In genomic region chr9:69987579-69987978, GRCm38 (mm10) we compare ENCODE assay signal across 10 mouse cellular contexts. TPM values are rescaled to one million over a fixed set of nuclear protein-coding genes. Genes with fewer than 3 reads are reported as not detected.
DNase-seq lines count a peak whose midpoint lies in the region; ATAC-seq and TF ChIP-seq lines count a peak whose summit lies in the region.
"Had no signal": no experiment of that assay in that cellular context is flagged by ENCODE, and none has a peak within 500 bp of the region (broad histone marks: within the 10 kb centered on the region; RNA-seq: fewer than 3 reads in every experiment).

No protein-coding gene starts in this region.

- WGBS in midbrain, embryonic 10.5 days: 5% methylated on average over 3 of the region's 3 CpGs
- WGBS in midbrain, embryonic 16.5 days: under 1% methylated on average over 3 of the region's 3 CpGs
- 0% methylated on average over 3 of the region's 3 CpGs for WGBS in limb, embryonic 14.5 days

- H3K4me2 ChIP-seq in midbrain, embryonic 16.5 days (ENCODE audit: low read length): no peak overlapping the region
- no peak overlapping the region for H3K4me2 ChIP-seq in limb, embryonic 14.5 days (replicated peaks; ENCODE audit: low read depth, low read length, severe bottlenecking)

- no peaks in the 10 kb centered on the region for H3K27me3 ChIP-seq in midbrain, embryonic 10.5 days (ENCODE audit: low read depth, poor library complexity, severe bottlenecking)
- H3K27me3 ChIP-seq in midbrain, embryonic 16.5 days (ENCODE audit: control insufficient read depth, insufficient read depth, low read depth, low read length): no peaks in the 10 kb centered on the region
- H3K27me3 ChIP-seq in limb, embryonic 14.5 days (ENCODE audit: control insufficient read depth, insufficient read depth, low read length): no peaks in the 10 kb centered on the region

- H3K9ac ChIP-seq in midbrain, embryonic 16.5 days (ENCODE audit: low read depth, low read length): no peak overlapping the region
- H3K9ac ChIP-seq in limb, embryonic 14.5 days (ENCODE audit: low read depth, low read length, severe bottlenecking): no peak overlapping the region

- TF ChIP-seq POLR2A in limb, embryonic 14.5 days (IDR thresholded peaks at IDR 0.05; ENCODE audit: borderline replicate concordance, extremely low read depth, insufficient read depth, insufficient read length): no peak

- ATAC-seq in midbrain, embryonic 16.5 days: no peak
- peak; percentile 54 to 72 for ATAC-seq in hematopoietic stem cell, adult 5-6 weeks (replicated peaks in 1 of 2; ENCODE audit: insufficient read depth in 1 of 2, low FRiP score in 2 of 2, low TSS enrichment in 1 of 2, low read depth in 1 of 2, poor library complexity in 2 of 2, severe bottlenecking in 2 of 2)
- no peak for ATAC-seq in limb, embryonic 14.5 days (ENCODE audit: low FRiP score, low read depth)
- ATAC-seq in erythroblast, adult 5-6 weeks (replicated peaks; ENCODE audit: low FRiP score, poor library complexity, severe bottlenecking): no peak

- H3K27ac ChIP-seq in midbrain, embryonic 10.5 days (replicated peaks): no peak overlapping the region
- H3K27ac ChIP-seq in midbrain, embryonic 16.5 days (ENCODE audit: low read length): no peak overlapping the region
- no peak overlapping the region for H3K27ac ChIP-seq in limb, embryonic 14.5 days (replicated peaks; ENCODE audit: low read depth, low read length)

- H3K9me3 ChIP-seq in midbrain, embryonic 10.5 days (replicated peaks): no peaks in the 10 kb centered on the region
- H3K9me3 ChIP-seq in midbrain, embryonic 16.5 days (replicated peaks; ENCODE audit: control insufficient read depth, low read length, poor library complexity, severe bottlenecking): no peaks in the 10 kb centered on the region
- no peaks in the 10 kb centered on the region for H3K9me3 ChIP-seq in limb, embryonic 14.5 days (ENCODE audit: control insufficient read depth, low read length)

- peaks cover 19% of the 10 kb centered on the region for H3K36me3 ChIP-seq in midbrain, embryonic 10.5 days
- H3K36me3 ChIP-seq in midbrain, embryonic 16.5 days (ENCODE audit: control insufficient read depth, insufficient read depth, low read length): no peaks in the 10 kb centered on the region
- peaks cover 7% of the 10 kb centered on the region for H3K36me3 ChIP-seq in limb, embryonic 14.5 days (ENCODE audit: control insufficient read depth, insufficient read depth, low read length)

- no peak overlapping the region for H3K4me3 ChIP-seq in midbrain, embryonic 10.5 days
- no peak overlapping the region for H3K4me3 ChIP-seq in midbrain, embryonic 16.5 days (ENCODE audit: low read depth, low read length)
- no peak overlapping the region for H3K4me3 ChIP-seq in limb, embryonic 14.5 days (replicated peaks; ENCODE audit: low read length)
- H3K4me3 ChIP-seq: erythroblast, embryonic 14.5 days had no signal

- peaks cover 17% of the 10 kb centered on the region for H3K4me1 ChIP-seq in midbrain, embryonic 10.5 days
- H3K4me1 ChIP-seq in midbrain, embryonic 16.5 days (ENCODE audit: control insufficient read depth, insufficient read depth, low read length): peaks cover 14% of the 10 kb centered on the region
- H3K4me1 ChIP-seq in limb, embryonic 14.5 days (ENCODE audit: control insufficient read depth, insufficient read depth, low read length): peaks cover 15% of the 10 kb centered on the region

- DNase-seq in midbrain, embryonic 10.5 days (ENCODE audit: low spot score): peak; percentile 48
- DNase-seq in ZHBTc4 (ENCODE audit: low read depth, low spot score): peak; percentile 64
- DNase-seq in embryo, embryonic 11.5 days (ENCODE audit: low read depth, low spot score): peak; percentile 45
- peak; percentile 78 for DNase-seq in limb, embryonic 14.5 days (ENCODE audit: low spot score)
- DNase-seq in retina, postnatal 1 day: peak; percentile 73

RNA-seq across cellular contexts. Expression of gene Bnip2, which starts 1.7 kb away (rescaled TPM):
- polyA plus RNA-seq in midbrain, embryonic 10.5 days (2016; fragmentation: Nextera tagmentation; extraction: Ambion mirVana): 102 and 106 TPM in 2 replicates
- polyA plus RNA-seq in midbrain, embryonic 16.5 days (2015; fragmentation: Nextera tagmentation; extraction: Ambion mirVana): 74.0 and 80.4 TPM in 2 replicates
- total RNA-seq in hematopoietic stem cell, adult 5-6 weeks (2017): 132 and 147 TPM in 2 replicates
- polyA plus RNA-seq in limb, embryonic 14.5 days (2012; rRNA removed): 67.3 and 83.8 TPM in 2 replicates
- polyA plus RNA-seq in limb, embryonic 14.5 days (2014; fragmentation: Nextera tagmentation; extraction: Ambion mirVana): 118 and 119 TPM in 2 replicates
- total RNA-seq in erythroblast, adult 5-6 weeks (2015; ENCODE audit: low replicate concordance): 28.0 and 34.2 TPM in 2 replicates
- 35.2 and 43.2 TPM in 2 replicates for total RNA-seq in erythroblast, adult 5-6 weeks (2017; ENCODE audit: low replicate concordance)

RNA-seq across cellular contexts. Expression of gene Gtf2a2, which starts 24.8 kb away (rescaled TPM):
- polyA plus RNA-seq in midbrain, embryonic 10.5 days (2016; fragmentation: Nextera tagmentation; extraction: Ambion mirVana): 200 TPM in 2 replicates
- polyA plus RNA-seq in midbrain, embryonic 16.5 days (2015; fragmentation: Nextera tagmentation; extraction: Ambion mirVana): 177 and 184 TPM in 2 replicates
- 106 and 107 TPM in 2 replicates for total RNA-seq in hematopoietic stem cell, adult 5-6 weeks (2017)
- 101 and 108 TPM in 2 replicates for polyA plus RNA-seq in limb, embryonic 14.5 days (2012; rRNA removed)
- 197 and 204 TPM in 2 replicates for polyA plus RNA-seq in limb, embryonic 14.5 days (2014; fragmentation: Nextera tagmentation; extraction: Ambion mirVana)
- 13.8 and 41.4 TPM in 2 replicates for total RNA-seq in erythroblast, adult 5-6 weeks (2015; ENCODE audit: low replicate concordance)
- total RNA-seq in erythroblast, adult 5-6 weeks (2017; ENCODE audit: low replicate concordance): 28.5 and 58.0 TPM in 2 replicates

RNA-seq across cellular contexts. Expression of gene Gcnt3, which starts 50.3 kb away (rescaled TPM):
- not detected in 2 replicates for polyA plus RNA-seq in midbrain, embryonic 10.5 days (2016; fragmentation: Nextera tagmentation; extraction: Ambion mirVana)
- polyA plus RNA-seq in midbrain, embryonic 16.5 days (2015; fragmentation: Nextera tagmentation; extraction: Ambion mirVana): not detected in 2 replicates
- total RNA-seq in hematopoietic stem cell, adult 5-6 weeks (2017): not detected in 2 replicates
- 0.01 and 0.03 TPM in 2 replicates for polyA plus RNA-seq in limb, embryonic 14.5 days (2012; rRNA removed)
- polyA plus RNA-seq in limb, embryonic 14.5 days (2014; fragmentation: Nextera tagmentation; extraction: Ambion mirVana): 0.04 and 0.06 TPM in 2 replicates
- total RNA-seq in erythroblast, adult 5-6 weeks (2015; ENCODE audit: low replicate concordance): not detected in 2 replicates
- total RNA-seq in erythroblast, adult 5-6 weeks (2017; ENCODE audit: low replicate concordance): not detected in 2 replicates
- polyA plus RNA-seq: erythroblast, embryonic 14.5 days; neural tube, embryonic 14.5 days had no signal

Comparison
In these comparisons a context has a peak if more than half of its experiments do, and no peak if none do; other contexts are left out.
1. ATAC-seq: peak in hematopoietic stem cell, adult 5-6 weeks (2 of 2); none in midbrain, embryonic 16.5 days (single experiment), limb, embryonic 14.5 days (single experiment) and erythroblast, adult 5-6 weeks (single experiment).
2. Peak in every context shown above with its lines, with median percentiles within 50 percentile points of each other: DNase-seq.